Mouse (Mus musculus) heart, adult 10 weeks (tissue): ENCODE results near the gene Cbln4. TPM values are rescaled to one million over a fixed set of nuclear protein-coding genes. Genes with fewer than 3 reads are reported as not detected.

Experiments used
- polyA plus RNA-seq: library from polyadenylated mRNA; stranded (reverse); fragments of 350-450 nt; fragmentation: Illumina TruSeq; extraction: RNeasy Lipid Tissue Mini Kit (QIAGEN cat#74804); gene quantifications from one replicate; pipeline ENCODE4 v1.2.3, GENCODE M21; 2014; ENCODE audit warnings: low read depth, low replicate concordance

The Cbln4 gene
- polyA plus RNA-seq, result not detected

DNA sequence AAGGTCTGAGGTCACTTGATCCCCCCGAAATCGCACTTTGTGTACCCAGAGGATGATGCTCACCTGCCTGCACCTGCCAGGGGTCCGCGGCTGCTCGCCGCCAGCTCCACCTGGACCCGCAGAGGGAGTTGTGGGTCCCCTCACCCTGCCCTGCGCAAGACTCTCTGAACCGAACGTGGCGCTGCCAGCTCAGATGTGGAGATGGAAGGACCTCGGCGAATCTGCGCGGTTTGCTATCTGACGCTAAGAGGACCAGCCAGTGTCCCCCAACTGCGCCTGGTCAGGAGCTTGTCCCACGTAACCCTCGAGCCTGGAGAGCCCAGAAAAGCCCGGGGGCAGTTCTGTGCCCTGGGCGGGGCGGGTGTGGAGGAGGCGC is at the start of gene Cbln4:
Gene Cbln4, minus strand, starts transcription at position 232 of the 376 bp plus-strand sequence.

Other genes with a start within 250 kb of the Cbln4 start
- gene Mc3r, start 205.0 kb upstream of the Cbln4 start, polyA plus RNA-seq, result not detected